Mouse (Mus musculus) stomach, embryonic 14.5 days (tissue): ENCODE measurements around the gene Slc2a2. TPM values are rescaled to one million over a fixed set of nuclear protein-coding genes. Genes with fewer than 3 reads are reported as not detected.

Experiments used
- ATAC-seq: fragments of 200-750 bp; cut with Nextera tagmentation; 2 replicates; pipeline ENCODE4 v1.8.0; 2017; ENCODE audit warnings: low read depth, moderate TSS enrichment; ENCODE audit not compliant: insufficient number of reproducible peaks, insufficient read depth, low FRiP score
- H3K27ac ChIP-seq: fragments of 300-500 bp; sonication (generic); 2 replicates; pipeline ENCODE4 v1.5.1; 2014; ENCODE audit warnings: mild to moderate bottlenecking, low read length, moderate library complexity, mixed read lengths
- H3K27me3 ChIP-seq: fragments of 300-500 bp; sonication (generic); 2 replicates; pipeline ENCODE4 v1.6.1; 2014; ENCODE audit warnings: low read length, control low read depth, mixed read lengths; ENCODE audit not compliant: control insufficient read depth, insufficient read depth
- H3K36me3 ChIP-seq: fragments of 300-500 bp; sonication (generic); 2 replicates; pipeline ENCODE4 v1.6.1; 2014; ENCODE audit warnings: mild to moderate bottlenecking, control low read depth, low read length, moderate library complexity, mixed read lengths; ENCODE audit not compliant: control insufficient read depth, insufficient read depth
- H3K4me1 ChIP-seq: fragments of 300-500 bp; sonication (generic); 2 replicates; pipeline ENCODE4 v1.6.1; 2014; ENCODE audit warnings: low read length, control low read depth, mixed read lengths; ENCODE audit not compliant: control insufficient read depth, insufficient read depth
- H3K4me2 ChIP-seq: fragments of 300-500 bp; sonication (generic); replicated peaks from 2 replicates; pipeline ENCODE4 v1.6.1; 2014; ENCODE audit warnings: low read depth, low read length, control low read depth
- H3K4me3 ChIP-seq: fragments of 300-500 bp; sonication (generic); 2 replicates; pipeline ENCODE4 v1.5.1; 2014; ENCODE audit warnings: low read depth, low read length, control low read depth
- H3K9ac ChIP-seq: fragments of 300-500 bp; sonication (generic); replicated peaks from 2 replicates; pipeline ENCODE4 v1.6.1; 2014; ENCODE audit warnings: low read depth, mild to moderate bottlenecking, control low read depth, low read length, moderate library complexity, mixed read lengths
- H3K9me3 ChIP-seq: fragments of 300-500 bp; sonication (generic); 2 replicates; pipeline ENCODE4 v1.6.1; 2016; ENCODE audit warnings: low read depth, low read length, control low read depth; ENCODE audit not compliant: control insufficient read depth
- WGBS: fragments of 180-500 bp; shearing (Covaris S2); extraction: QIAGEN DNeasy Blood & Tissue Kit; methylation state at CpG from one replicate; pipeline ENCODE4 v1.1.7; 2014; 5-methylcytosine and 5-hydroxymethylcytosine counted together
- polyA plus RNA-seq: library from polyadenylated mRNA; unstranded; fragments of >200 nt; fragmentation: Nextera tagmentation; extraction: Ambion mirVana; gene quantifications from 2 replicates; pipeline ENCODE4 v1.2.1, GENCODE M21; 2014

Gene Slc2a2
- polyA plus RNA-seq, 1 experiment from 2014 or later = 0.10 TPM

DNA sequence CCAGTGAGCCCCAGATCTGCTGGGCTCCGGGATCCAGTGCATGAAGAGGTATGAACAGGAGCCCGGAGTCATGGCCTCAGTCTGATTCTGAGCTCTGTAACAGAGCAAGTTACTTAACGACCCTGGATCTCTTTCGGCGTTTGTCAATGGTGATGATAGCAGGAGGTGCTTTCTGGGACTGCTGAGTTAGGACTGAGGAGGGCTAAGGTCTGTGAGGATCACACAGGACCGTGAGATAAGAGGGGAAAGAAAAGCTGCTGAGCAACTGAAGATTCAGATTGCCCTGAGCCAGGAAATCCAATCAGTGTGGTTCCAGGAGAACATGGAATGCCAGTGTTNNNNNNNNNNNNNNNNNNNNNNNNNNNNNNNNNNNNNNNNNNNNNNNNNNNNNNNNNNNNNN is 42.6 kb downstream of the Slc2a2 start:
- no peak overlapping the region for H3K4me2 ChIP-seq
- H3K36me3 ChIP-seq = no peaks in the 10 kb centered on the region
- no peak overlapping the region for H3K9ac ChIP-seq
- H3K4me1 ChIP-seq = no peaks in the 10 kb centered on the region
- H3K9me3 ChIP-seq = no peaks in the 10 kb centered on the region
- WGBS = 41% methylated on average over 6 of the region's 6 CpGs
- no peaks in the 10 kb centered on the region for H3K27me3 ChIP-seq
- no peak overlapping the region for H3K27ac ChIP-seq
- H3K4me3 ChIP-seq = no peak overlapping the region
- no peak for ATAC-seq

DNA sequence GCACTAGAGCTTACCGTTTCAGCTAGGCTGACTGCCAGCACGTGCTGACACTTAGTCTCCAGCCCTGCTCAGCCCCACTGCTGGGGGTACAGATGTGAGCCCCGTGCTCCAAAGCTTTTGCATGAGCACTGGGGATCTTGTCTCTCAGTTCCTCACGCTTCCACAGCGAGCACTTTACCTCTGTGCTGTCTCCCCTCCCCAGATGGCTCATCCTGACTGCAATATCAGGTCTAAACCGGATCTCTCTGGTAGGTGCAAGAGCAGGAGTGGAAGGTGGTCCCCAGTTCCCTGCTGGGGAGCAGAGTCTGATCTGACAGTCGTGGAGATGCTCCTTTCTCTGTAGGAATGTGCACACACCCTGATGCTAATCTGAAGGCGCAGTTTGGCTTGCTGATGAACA is 45.5 kb downstream of the Slc2a2 start:
- Histone ChIP-seq H3K9ac (no peak overlapping the region), H3K4me1 (no peaks in the 10 kb centered on the region), H3K9me3 (no peaks in the 10 kb centered on the region), H3K27ac (no peak overlapping the region), H3K36me3 (no peaks in the 10 kb centered on the region), H3K4me2 (no peak overlapping the region), H3K4me3 (no peak overlapping the region), H3K27me3 (no peaks in the 10 kb centered on the region)
- no peak for ATAC-seq
- 53% methylated on average over 8 of the region's 8 CpGs for WGBS

DNA sequence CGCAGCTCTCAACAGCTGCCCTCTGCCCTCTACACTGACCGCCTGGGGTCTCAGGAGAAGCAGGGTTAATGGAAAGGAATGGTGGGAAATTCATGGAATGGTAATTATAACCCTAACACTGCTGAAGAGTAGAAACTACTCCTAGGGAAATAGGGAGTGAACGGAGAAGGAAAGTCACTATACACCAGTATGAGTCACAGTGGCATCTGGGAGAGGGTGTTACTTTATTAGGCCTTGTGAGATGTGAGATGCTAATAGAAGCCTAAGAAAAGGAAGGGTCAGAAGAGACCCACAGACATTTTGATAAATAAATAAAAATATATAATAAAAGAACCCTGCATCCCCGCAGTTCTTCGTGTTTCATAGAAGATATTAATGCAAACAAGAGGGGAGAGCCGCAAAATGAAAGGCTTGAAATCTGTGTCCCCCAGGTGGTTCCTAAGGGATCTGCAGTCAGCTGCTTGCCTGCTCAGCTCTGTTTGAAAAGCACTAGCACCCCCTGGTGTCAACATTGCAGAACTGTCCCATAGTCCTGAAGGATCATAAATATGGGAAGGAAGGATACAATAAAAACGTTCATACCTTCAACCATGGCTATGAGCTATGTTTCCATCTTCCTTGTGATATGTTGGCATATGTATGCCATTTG is 48.3 kb downstream of the Slc2a2 start:
- 34% methylated on average over 7 of the region's 7 CpGs for WGBS
- ATAC-seq = peak; percentile 67
- Histone ChIP-seq H3K9ac (no peak overlapping the region), H3K4me1 (no peaks in the 10 kb centered on the region), H3K4me2 (no peak overlapping the region), H3K36me3 (no peaks in the 10 kb centered on the region), H3K9me3 (no peaks in the 10 kb centered on the region), H3K27me3 (no peaks in the 10 kb centered on the region), H3K4me3 (no peak overlapping the region), H3K27ac (no peak overlapping the region)

DNA sequence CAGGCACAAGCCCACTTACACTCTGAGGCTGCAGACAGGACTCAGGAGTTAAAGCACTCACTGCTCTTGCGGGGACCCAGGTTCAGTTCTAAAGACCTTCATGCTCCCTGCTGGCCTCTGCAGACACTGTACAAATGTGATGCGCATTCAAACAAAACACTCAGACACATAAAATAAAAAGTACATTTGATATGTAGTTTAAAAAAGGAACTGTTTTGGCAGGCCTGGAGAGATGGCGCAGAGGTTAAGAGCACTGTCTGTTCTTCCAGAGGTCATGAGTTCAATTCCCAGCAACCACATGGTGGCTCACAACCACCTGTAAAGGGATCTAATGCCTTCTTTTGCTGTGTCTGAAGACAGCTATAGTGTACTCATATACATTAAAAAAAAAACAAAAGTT is 50.4 kb downstream of the Slc2a2 start:
- Histone ChIP-seq H3K36me3 (no peaks in the 10 kb centered on the region), H3K4me3 (no peak overlapping the region), H3K27me3 (no peaks in the 10 kb centered on the region), H3K9me3 (no peaks in the 10 kb centered on the region), H3K27ac (no peak overlapping the region), H3K9ac (no peak overlapping the region), H3K4me1 (no peaks in the 10 kb centered on the region), H3K4me2 (no peak overlapping the region)
- ATAC-seq = no peak
- 96% methylated on average over 3 of the region's 3 CpGs for WGBS

DNA sequence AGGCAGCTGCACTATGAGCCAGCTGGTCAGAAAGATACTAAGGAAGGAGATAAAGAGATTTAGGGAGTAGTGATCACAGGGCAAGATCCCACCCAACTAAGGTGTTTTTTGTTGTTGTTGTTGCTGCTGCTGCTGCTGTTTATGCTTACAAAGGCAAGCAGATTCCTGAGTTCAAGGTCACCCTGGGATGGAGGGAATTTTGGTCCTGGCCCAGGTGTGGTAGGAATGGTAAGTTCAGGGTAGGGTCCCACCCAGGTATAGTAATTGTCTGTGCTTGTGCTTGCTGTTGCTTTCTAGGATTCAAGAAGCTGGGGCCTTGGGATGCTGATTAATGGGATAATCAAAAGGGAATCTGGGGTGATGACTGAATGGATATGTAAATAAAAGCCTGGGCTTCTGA is 51.3 kb downstream of the Slc2a2 start:
- no peak overlapping the region for H3K4me3 ChIP-seq
- H3K9me3 ChIP-seq = no peaks in the 10 kb centered on the region
- H3K27me3 ChIP-seq = no peaks in the 10 kb centered on the region
- no peaks in the 10 kb centered on the region for H3K36me3 ChIP-seq
- ATAC-seq = no peak
- H3K4me1 ChIP-seq = no peaks in the 10 kb centered on the region
- H3K9ac ChIP-seq = no peak overlapping the region
- H3K27ac ChIP-seq = no peak overlapping the region
- no peak overlapping the region for H3K4me2 ChIP-seq

DNA sequence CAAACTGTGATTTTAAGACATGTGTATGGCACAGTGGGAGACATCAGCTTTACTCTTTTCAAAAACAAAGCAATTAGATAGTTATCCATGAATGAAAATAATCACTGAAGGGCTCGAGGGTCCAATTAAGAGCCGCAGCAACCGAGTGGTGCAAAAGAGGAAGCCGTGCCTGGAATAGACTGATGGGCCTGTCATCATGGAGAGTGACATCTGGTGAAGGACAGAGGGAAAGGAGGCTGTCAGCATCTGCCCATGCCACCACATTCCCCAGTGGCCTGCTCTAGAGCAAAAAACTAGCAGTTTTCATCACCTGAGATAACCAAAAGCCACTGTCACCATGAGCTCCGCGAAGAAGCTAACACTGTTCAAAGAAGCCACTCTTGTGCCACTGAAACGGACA is 57.8 kb downstream of the Slc2a2 start:
- Histone ChIP-seq H3K9me3 (no peaks in the 10 kb centered on the region), H3K4me2 (no peak overlapping the region), H3K27ac (no peak overlapping the region), H3K27me3 (no peaks in the 10 kb centered on the region), H3K4me1 (no peaks in the 10 kb centered on the region), H3K36me3 (no peaks in the 10 kb centered on the region), H3K4me3 (no peak overlapping the region), H3K9ac (no peak overlapping the region)
- 81% methylated on average over 7 of the region's 7 CpGs for WGBS
- ATAC-seq = no peak

DNA sequence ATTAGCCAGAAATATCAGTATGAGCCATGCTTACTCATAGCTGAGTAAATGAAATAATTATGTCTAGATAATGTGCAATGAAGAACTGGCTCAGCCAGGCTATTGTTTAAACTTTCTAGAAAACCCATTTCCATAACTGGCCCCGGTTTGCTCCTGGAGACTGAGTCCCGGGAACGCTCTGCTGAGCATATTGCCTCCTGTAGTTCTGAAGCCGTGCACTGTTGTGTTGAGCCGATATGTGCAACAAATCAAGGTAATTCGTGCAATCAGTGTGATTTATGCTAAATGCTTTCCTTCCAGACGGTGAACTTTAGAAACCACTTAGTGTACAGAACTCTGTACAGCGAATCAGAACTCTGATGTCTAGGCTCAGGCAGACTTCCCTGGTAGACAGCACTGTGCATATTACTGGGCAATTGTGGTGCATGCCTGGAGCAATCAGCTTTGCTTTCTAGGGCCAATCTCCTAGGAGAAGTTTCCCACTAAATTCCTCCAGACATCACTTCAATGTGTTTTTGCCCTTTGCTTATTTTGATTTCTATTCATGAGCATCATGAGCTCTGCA is 63.6 kb downstream of the Slc2a2 start:
- no peak overlapping the region for H3K27ac ChIP-seq
- no peak overlapping the region for H3K9ac ChIP-seq
- ATAC-seq = no peak
- 68% methylated on average over 8 of the region's 8 CpGs for WGBS
- H3K4me1 ChIP-seq = no peaks in the 10 kb centered on the region
- no peaks in the 10 kb centered on the region for H3K36me3 ChIP-seq
- H3K4me3 ChIP-seq = no peak overlapping the region
- H3K4me2 ChIP-seq = no peak overlapping the region
- no peaks in the 10 kb centered on the region for H3K9me3 ChIP-seq
- H3K27me3 ChIP-seq = no peaks in the 10 kb centered on the region

DNA sequence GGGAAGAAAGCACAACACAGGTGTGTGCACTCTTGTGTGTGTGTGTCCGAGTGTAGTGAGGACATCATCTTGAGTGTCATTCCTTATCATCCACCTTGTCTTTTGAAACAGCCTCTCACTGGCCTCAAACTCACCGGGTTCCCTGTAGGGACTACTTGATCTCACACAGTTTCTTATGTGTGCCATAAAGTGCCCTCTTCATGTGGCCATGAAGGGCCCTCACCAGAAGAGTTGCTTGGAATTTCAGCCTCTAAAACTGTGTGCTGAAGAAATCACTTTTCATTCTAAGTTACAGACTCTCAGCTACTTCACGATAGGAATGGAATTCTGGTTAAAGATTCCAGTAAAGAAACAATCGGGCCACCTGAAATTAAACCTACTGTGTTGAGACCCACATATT is 69.2 kb downstream of the Slc2a2 start:
- Histone ChIP-seq H3K27me3 (no peaks in the 10 kb centered on the region), H3K4me3 (no peak overlapping the region), H3K9me3 (no peaks in the 10 kb centered on the region), H3K27ac (no peak overlapping the region), H3K9ac (no peak overlapping the region), H3K4me1 (no peaks in the 10 kb centered on the region), H3K36me3 (no peaks in the 10 kb centered on the region), H3K4me2 (no peak overlapping the region)
- ATAC-seq = no peak
- 90% methylated on average over 4 of the region's 4 CpGs for WGBS

DNA sequence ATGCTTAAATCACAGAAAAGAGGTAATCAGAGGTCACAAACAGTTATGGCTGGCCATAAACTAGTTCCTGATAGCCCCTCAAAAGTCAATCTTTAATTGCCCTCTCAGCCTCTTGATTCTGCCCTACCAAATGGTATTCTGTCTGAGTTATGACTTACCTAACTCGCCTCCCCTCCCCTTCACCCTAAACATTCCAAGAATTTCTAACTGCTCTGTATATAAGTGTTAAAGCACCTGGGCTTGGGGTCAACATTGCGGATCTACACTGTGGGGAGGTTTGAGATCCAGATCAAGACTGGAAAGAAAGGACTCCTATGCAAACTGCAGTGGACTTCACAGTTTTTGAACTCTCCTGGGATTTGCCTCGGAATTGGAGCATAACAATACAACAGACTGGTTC is 70.5 kb downstream of the Slc2a2 start:
- Histone ChIP-seq H3K4me1 (no peaks in the 10 kb centered on the region), H3K27ac (no peak overlapping the region), H3K27me3 (no peaks in the 10 kb centered on the region), H3K9me3 (no peaks in the 10 kb centered on the region), H3K4me2 (no peak overlapping the region), H3K9ac (no peak overlapping the region), H3K36me3 (no peaks in the 10 kb centered on the region), H3K4me3 (no peak overlapping the region)
- no peak for ATAC-seq
- WGBS = 69% methylated on average over 3 of the region's 3 CpGs
